ENCODE assay signal across 28 mouse cellular contexts in the genomic region with DNA sequence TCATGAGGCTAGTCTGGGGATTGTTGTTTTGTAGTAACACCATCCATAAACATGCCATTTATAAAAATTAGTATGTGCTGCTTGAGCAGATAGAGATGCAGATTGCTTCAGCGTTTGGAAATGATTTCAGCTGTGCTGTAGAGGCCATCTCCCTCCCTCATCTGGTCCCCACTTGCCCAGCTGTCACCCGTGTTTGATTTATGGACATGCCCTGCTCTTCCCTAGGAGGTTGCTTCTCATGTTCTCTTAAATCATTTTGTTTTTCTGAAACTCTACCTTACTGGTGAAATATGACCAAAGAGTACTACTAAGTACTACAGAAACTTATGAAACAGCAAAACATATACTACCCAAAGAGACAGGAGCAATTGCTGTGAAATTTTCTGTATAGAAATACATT.
DNase-seq lines count a peak whose midpoint lies in the region; ATAC-seq and TF ChIP-seq lines count a peak whose summit lies in the region.
"Had no signal": no experiment of that assay in that cellular context is flagged by ENCODE, and none has a peak within 500 bp of the region (broad histone marks: within the 10 kb centered on the region; RNA-seq: fewer than 3 reads in every experiment).

No protein-coding gene starts in this region.

- H3K27me3 ChIP-seq in neural tube, embryonic 11.5 days (ENCODE audit: control insufficient read depth, insufficient read depth, low read length), result no peaks in the 10 kb centered on the region
- H3K27me3 ChIP-seq in intestine, postnatal 0 days (replicated peaks; ENCODE audit: control insufficient read depth, insufficient read depth, low read length), result no peaks in the 10 kb centered on the region
- H3K27me3 ChIP-seq: forebrain, embryonic 15.5 days; heart, embryonic 12.5 days; limb, embryonic 12.5 days had no signal

- H3K4me1 ChIP-seq in neural tube, embryonic 11.5 days (ENCODE audit: control insufficient read depth, insufficient read depth, low read length), result no peaks in the 10 kb centered on the region
- H3K4me1 ChIP-seq in intestine, postnatal 0 days (replicated peaks; ENCODE audit: control insufficient read depth, insufficient read depth, low read length), result no peaks in the 10 kb centered on the region
- H3K4me1 ChIP-seq: embryonic facial prominence, embryonic 10.5 days; forebrain, embryonic 15.5 days; heart, embryonic 12.5 days; hindbrain, embryonic 10.5 days; limb, embryonic 12.5 days; midbrain, embryonic 10.5 days had no signal

- H3K9me3 ChIP-seq in neural tube, embryonic 11.5 days (ENCODE audit: control insufficient read depth, low read length), result no peaks in the 10 kb centered on the region
- no peaks in the 10 kb centered on the region for H3K9me3 ChIP-seq in intestine, postnatal 0 days (ENCODE audit: control insufficient read depth)
- H3K9me3 ChIP-seq: embryonic facial prominence, embryonic 10.5 days; forebrain, embryonic 15.5 days; heart, embryonic 12.5 days; hindbrain, embryonic 10.5 days; limb, embryonic 12.5 days; midbrain, embryonic 10.5 days had no signal

- peak; percentile 71 for DNase-seq in gastrocnemius, adult 18-20 months (ENCODE audit: low spot score)
- DNase-seq in gastrocnemius, postnatal 4 days (ENCODE audit: low spot score in 2 of 2), result no peak
- peak; percentile 55 for DNase-seq in NIH3T3 (ENCODE audit: low read depth)
- peak; percentile 80 for DNase-seq in gastrocnemius, adult 2 months
- DNase-seq in neural tube, embryonic 11.5 days (ENCODE audit: low spot score), result peak; percentile 29
- no peak for DNase-seq in urinary bladder, postnatal 25 days (ENCODE audit: low spot score)
- DNase-seq: cerebellum, adult 18-20 months; cerebellum, postnatal 14 days; heart, adult 18-20 months; heart, postnatal 10 days; kidney, adult 11 months; kidney, postnatal 10 days; liver, postnatal 0 days; right cerebral cortex, postnatal 25 days; thymus, postnatal 25 days had no signal

- H3K27ac ChIP-seq in gastrocnemius, adult 2 months, result peak overlapping the region; percentile 86
- H3K27ac ChIP-seq in neural tube, embryonic 11.5 days (ENCODE audit: low read depth, low read length), result no peak overlapping the region
- no peak overlapping the region for H3K27ac ChIP-seq in intestine, postnatal 0 days (ENCODE audit: low read depth, low read length)
- H3K27ac ChIP-seq: embryonic facial prominence, embryonic 10.5 days; forebrain, embryonic 15.5 days; hindbrain, embryonic 10.5 days; limb, embryonic 12.5 days; macrophage; midbrain, embryonic 10.5 days had no signal

- H3K9ac ChIP-seq in neural tube, embryonic 11.5 days (ENCODE audit: low read length), result no peak overlapping the region
- H3K9ac ChIP-seq in intestine, postnatal 0 days (ENCODE audit: low read depth, low read length), result no peak overlapping the region
- H3K9ac ChIP-seq: forebrain, embryonic 15.5 days; heart, embryonic 12.5 days; limb, embryonic 12.5 days; liver, postnatal 0 days had no signal

- no peak for TF ChIP-seq CTCF in gastrocnemius, adult 2 months (IDR thresholded peaks at IDR 0.05)
- TF ChIP-seq CTCF in intestine, postnatal 0 days (IDR thresholded peaks at IDR 0.05; ENCODE audit: low read depth), result no peak

- intact Hi-C loops in gastrocnemius, adult 2 months (cut with DNase I), result loop anchor here (5.0 kb wide), 1 partner anchor 1267 kb away; a partner anchor contains a TSS

- no peak overlapping the region for H3K4me3 ChIP-seq in gastrocnemius, adult 2 months
- no peak overlapping the region for H3K4me3 ChIP-seq in neural tube, embryonic 11.5 days (ENCODE audit: low read depth, low read length)
- H3K4me3 ChIP-seq in intestine, postnatal 0 days (ENCODE audit: low read depth, low read length), result no peak overlapping the region
- H3K4me3 ChIP-seq: embryonic facial prominence, embryonic 10.5 days; forebrain, embryonic 15.5 days; heart, embryonic 12.5 days; hindbrain, embryonic 10.5 days; limb, embryonic 12.5 days; midbrain, embryonic 10.5 days; myocyte had no signal

- no peaks in the 10 kb centered on the region for H3K36me3 ChIP-seq in neural tube, embryonic 11.5 days (ENCODE audit: control insufficient read depth, insufficient read depth, low read length)
- H3K36me3 ChIP-seq in intestine, postnatal 0 days (ENCODE audit: control insufficient read depth, insufficient read depth), result no peaks in the 10 kb centered on the region
- H3K36me3 ChIP-seq: embryonic facial prominence, embryonic 10.5 days; forebrain, embryonic 15.5 days; heart, embryonic 12.5 days; hindbrain, embryonic 10.5 days; limb, embryonic 12.5 days; midbrain, embryonic 10.5 days had no signal

- ATAC-seq in neural tube, embryonic 11.5 days (ENCODE audit: insufficient read depth, low FRiP score, low TSS enrichment), result no peak
- ATAC-seq in intestine, postnatal 0 days, result no peak
- ATAC-seq: CD4-positive, CD25-positive, alpha-beta regulatory T cell, adult 4 months; forebrain, embryonic 15.5 days; liver, postnatal 0 days; lung, postnatal 0 days; midbrain, embryonic 16.5 days had no signal

- no peak overlapping the region for H3K4me2 ChIP-seq in neural tube, embryonic 11.5 days (ENCODE audit: low read depth)
- H3K4me2 ChIP-seq in intestine, postnatal 0 days (replicated peaks; ENCODE audit: low read depth), result no peak overlapping the region
- H3K4me2 ChIP-seq: forebrain, embryonic 15.5 days; heart, embryonic 12.5 days; limb, embryonic 12.5 days; liver, embryonic 11.5 days had no signal

- WGBS in neural tube, embryonic 11.5 days, result 48% methylated on average over 2 of the region's 2 CpGs
- WGBS in intestine, postnatal 0 days, result 61% methylated on average over 2 of the region's 2 CpGs

Comparison
In these comparisons a context has a peak if more than half of its experiments do, and no peak if none do; other contexts are left out.
1. DNase-seq: peak in gastrocnemius, adult 18-20 months (single experiment), NIH3T3 (single experiment), gastrocnemius, adult 2 months (single experiment) and neural tube, embryonic 11.5 days (single experiment); none in gastrocnemius, postnatal 4 days (0 of 2) and urinary bladder, postnatal 25 days (single experiment).